Mouse (Mus musculus) kidney, postnatal 0 days (tissue): ENCODE results near the gene Arxes2. TPM values are rescaled to one million over a fixed set of nuclear protein-coding genes. Genes with fewer than 3 reads are reported as not detected.
"Not testable (repeated sequence)": the region's sequence is repeated elsewhere in the genome, so short reads cannot be mapped to it uniquely, and the experiment has no call there.

Experiments
- ATAC-seq: fragments of 200-750 bp; cut with Nextera tagmentation; replicated peaks from 2 replicates; pipeline ENCODE4 v1.8.0; 2017; ENCODE audit warnings: low read depth, moderate number of reproducible peaks, moderate TSS enrichment, moderate library complexity; ENCODE audit not compliant: low FRiP score
- DNase-seq: peaks from one replicate; pipeline ENCODE4 v3.0.0-alpha.2; 2016; ENCODE audit warnings: low spot score
- H3K27ac ChIP-seq: fragments of 300-500 bp; sonication (generic); 2 replicates; pipeline ENCODE4 v1.5.1; 2014; ENCODE audit warnings: mild to moderate bottlenecking
- H3K27me3 ChIP-seq: fragments of 300-500 bp; sonication (generic); 2 replicates; pipeline ENCODE4 v1.6.1; 2014; ENCODE audit warnings: low read length, mixed read lengths; ENCODE audit not compliant: insufficient read depth
- H3K36me3 ChIP-seq: fragments of 300-500 bp; sonication (generic); 2 replicates; pipeline ENCODE4 v1.6.1; 2014; ENCODE audit warnings: low read length, mixed read lengths; ENCODE audit not compliant: insufficient read depth
- H3K4me1 ChIP-seq: fragments of 300-500 bp; sonication (generic); replicated peaks from 2 replicates; pipeline ENCODE4 v1.6.1; 2014; ENCODE audit warnings: antibody characterized with exemption, low read length, mixed read lengths; ENCODE audit not compliant: insufficient read depth
- H3K4me2 ChIP-seq: fragments of 300-500 bp; sonication (generic); 2 replicates; pipeline ENCODE4 v1.6.1; 2014; ENCODE audit warnings: mild to moderate bottlenecking, low read length, moderate library complexity, mixed read lengths
- H3K4me3 ChIP-seq: fragments of 300-500 bp; sonication (generic); replicated peaks from 2 replicates; pipeline ENCODE4 v1.5.1; 2014; ENCODE audit warnings: low read depth, low read length
- H3K9ac ChIP-seq: fragments of 300-500 bp; sonication (generic); 2 replicates; pipeline ENCODE4 v1.6.1; 2014; ENCODE audit warnings: low read depth, low read length
- H3K9me3 ChIP-seq: fragments of 300-500 bp; sonication (generic); replicated peaks from 2 replicates; pipeline ENCODE4 v1.6.1; 2016; ENCODE audit warnings: low read length, inconsistent platforms, mixed read lengths
- CTCF ChIP-seq: IDR thresholded peaks from 2 replicates; pipeline ENCODE4 v1.5.1; 2016; ENCODE audit warnings: antibody characterized with exemption, low read depth, mild to moderate bottlenecking, moderate library complexity
- WGBS: fragments of 180-500 bp; shearing (Covaris S2); extraction: QIAGEN DNeasy Blood & Tissue Kit; methylation state at CpG from one replicate; pipeline ENCODE4 v1.1.7; 2014; 5-methylcytosine and 5-hydroxymethylcytosine counted together
- polyA plus RNA-seq: library from polyadenylated mRNA; unstranded; fragments of >200 nt; fragmentation: Nextera tagmentation; extraction: Ambion mirVana; gene quantifications from 2 replicates; pipeline ENCODE4 v1.2.1, GENCODE M21; 2015

The Arxes2 gene
- 111 and 117 TPM in 2 replicates for polyA plus RNA-seq

GRCm38 (mm10) chrX:135993664-135994119 is at the start of gene Arxes2:
Gene Arxes2, plus strand, starts transcription at chrX:135993824.
- DNase-seq = not testable (repeated sequence)

GRCm38 (mm10) chrX:135948699-135949437 is 44.8 kb upstream of the Arxes2 start:
- no peaks in the 10 kb centered on the region for H3K27me3 ChIP-seq
- no peak overlapping the region for H3K9ac ChIP-seq
- DNase-seq (no peak), ATAC-seq (no peak)
- no peak overlapping the region for H3K4me3 ChIP-seq
- H3K4me1 ChIP-seq = no peaks in the 10 kb centered on the region
- no peak overlapping the region for H3K4me2 ChIP-seq
- no peak overlapping the region for H3K27ac ChIP-seq
- H3K36me3 ChIP-seq = no peaks in the 10 kb centered on the region
- WGBS = 81% methylated on average over 1 of the region's 1 CpGs
- TF ChIP-seq CTCF = no peak
- no peaks in the 10 kb centered on the region for H3K9me3 ChIP-seq

More at GRCm38 (mm10) chrX:135993664-135994119, at the start of gene Arxes2:
- H3K4me1 ChIP-seq, H3K27me3 ChIP-seq, H3K9me3 ChIP-seq, H3K27ac ChIP-seq, H3K36me3 ChIP-seq, H3K9ac ChIP-seq: not testable (repeated sequence)
- H3K4me2 ChIP-seq = peak within 1 kb of the TSS; percentile 43
- 0 out of 2 replicates have a peak within 1 kb of the TSS, but pooled peaks have one; percentile 9 for H3K4me3 ChIP-seq
- 11% methylated on average over 11 of the region's 39 CpGs for WGBS
- ATAC-seq = peak; percentile 95

GRCm38 (mm10) chrX:135956988-135957690 is 36.5 kb upstream of the Arxes2 start:
- no peaks in the 10 kb centered on the region for H3K9me3 ChIP-seq
- 87% methylated on average over 1 of the region's 1 CpGs for WGBS
- DNase-seq (no peak), ATAC-seq (no peak)
- no peak for TF ChIP-seq CTCF
- no peak overlapping the region for H3K4me3 ChIP-seq
- no peaks in the 10 kb centered on the region for H3K4me1 ChIP-seq
- H3K4me2 ChIP-seq = no peak overlapping the region
- H3K36me3 ChIP-seq = no peaks in the 10 kb centered on the region
- H3K27me3 ChIP-seq = no peaks in the 10 kb centered on the region
- no peak overlapping the region for H3K27ac ChIP-seq
- H3K9ac ChIP-seq = no peak overlapping the region

- Histone ChIP-seq H3K27ac (no peak overlapping the region), H3K9me3 (no peaks in the 10 kb centered on the region), H3K9ac (no peak overlapping the region), H3K4me2 (no peak overlapping the region), H3K4me1 (no peaks in the 10 kb centered on the region), H3K4me3 (no peak overlapping the region), H3K36me3 (no peaks in the 10 kb centered on the region), H3K27me3 (no peaks in the 10 kb centered on the region)
- ATAC-seq = no peak
- WGBS = 79% methylated on average over 2 of the region's 2 CpGs
- DNase-seq = no peak
- TF ChIP-seq CTCF = no peak
Observed at GRCm38 (mm10) chrX:135957691-135958081, 35.9 kb upstream of the Arxes2 start.

GRCm38 (mm10) chrX:135958589-135959225 is 34.9 kb upstream of the Arxes2 start:
- 74% methylated on average over 7 of the region's 7 CpGs for WGBS
- Histone ChIP-seq H3K4me1 (no peaks in the 10 kb centered on the region), H3K4me2 (no peak overlapping the region), H3K4me3 (no peak overlapping the region), H3K9me3 (no peaks in the 10 kb centered on the region), H3K9ac (no peak overlapping the region), H3K27me3 (no peaks in the 10 kb centered on the region), H3K36me3 (no peaks in the 10 kb centered on the region), H3K27ac (no peak overlapping the region)
- no peak for TF ChIP-seq CTCF
- DNase-seq (no peak), ATAC-seq (no peak)

- 78% methylated on average over 4 of the region's 4 CpGs for WGBS
- no peak overlapping the region for H3K27ac ChIP-seq
- DNase-seq (no peak), ATAC-seq (no peak)
- TF ChIP-seq CTCF = no peak
- no peaks in the 10 kb centered on the region for H3K9me3 ChIP-seq
- no peak overlapping the region for H3K4me3 ChIP-seq
- H3K27me3 ChIP-seq = no peaks in the 10 kb centered on the region
- no peaks in the 10 kb centered on the region for H3K36me3 ChIP-seq
- H3K4me1 ChIP-seq = no peaks in the 10 kb centered on the region
- H3K4me2 ChIP-seq = no peak overlapping the region
- no peak overlapping the region for H3K9ac ChIP-seq
Observed at GRCm38 (mm10) chrX:135959536-135959935, 34.1 kb upstream of the Arxes2 start.
